Mouse (Mus musculus) heart, postnatal 0 days (tissue): ENCODE data around the gene Fam107b. TPM values are rescaled to one million over a fixed set of nuclear protein-coding genes. Genes with fewer than 3 reads are reported as not detected.

Source experiments
- ATAC-seq: fragments of 200-750 bp; cut with Nextera tagmentation; 2 replicates; pipeline ENCODE4 v1.8.0; 2017; ENCODE audit warnings: low read depth, moderate number of reproducible peaks, moderate library complexity; ENCODE audit not compliant: insufficient read depth
- DNase-seq: peaks from one replicate; pipeline ENCODE4 v3.0.0-alpha.2; 2016; ENCODE audit warnings: low spot score
- H3K27ac ChIP-seq: fragments of 300-500 bp; sonication (generic); 2 replicates; pipeline ENCODE4 v1.5.1; 2014; ENCODE audit warnings: low read depth, mild to moderate bottlenecking
- H3K27me3 ChIP-seq: fragments of 300-500 bp; sonication (generic); 2 replicates; pipeline ENCODE4 v1.6.1; 2014; ENCODE audit warnings: low read length, mixed read lengths; ENCODE audit not compliant: control insufficient read depth, insufficient read depth
- H3K36me3 ChIP-seq: fragments of 300-500 bp; sonication (generic); replicated peaks from 2 replicates; pipeline ENCODE4 v1.6.1; 2014; ENCODE audit warnings: low read length, mixed read lengths; ENCODE audit not compliant: control insufficient read depth, insufficient read depth
- H3K4me1 ChIP-seq: fragments of 300-500 bp; sonication (generic); 2 replicates; pipeline ENCODE4 v1.6.1; 2014; ENCODE audit warnings: antibody characterized with exemption; ENCODE audit not compliant: control insufficient read depth, insufficient read depth
- H3K4me2 ChIP-seq: fragments of 300-500 bp; sonication (generic); 2 replicates; pipeline ENCODE4 v1.6.1; 2014; ENCODE audit warnings: low read depth, mild to moderate bottlenecking, low read length, moderate library complexity
- H3K4me3 ChIP-seq: fragments of 300-500 bp; sonication (generic); 2 replicates; pipeline ENCODE4 v1.5.1; 2014; ENCODE audit warnings: low read depth, low read length
- H3K9ac ChIP-seq: fragments of 300-500 bp; sonication (generic); replicated peaks from 2 replicates; pipeline ENCODE4 v1.6.1; 2014; ENCODE audit warnings: low read depth, low read length, mixed read lengths
- H3K9me3 ChIP-seq: fragments of 300-500 bp; sonication (generic); replicated peaks from 2 replicates; pipeline ENCODE4 v1.6.1; 2016; ENCODE audit warnings: low read length; ENCODE audit not compliant: control insufficient read depth
- CTCF ChIP-seq: IDR thresholded peaks from 2 replicates; pipeline ENCODE4 v1.5.1; 2016; ENCODE audit warnings: antibody characterized with exemption, control low read depth, low read depth
- EP300 ChIP-seq: IDR thresholded peaks from 2 replicates; pipeline ENCODE4 v1.6.1; 2016; ENCODE audit warnings: antibody characterized with exemption, low read depth
- WGBS: fragments of 180-500 bp; shearing (Covaris S2); extraction: QIAGEN DNeasy Blood & Tissue Kit; methylation state at CpG from one replicate; pipeline ENCODE4 v1.1.7; 2014; 5-methylcytosine and 5-hydroxymethylcytosine counted together
- polyA plus RNA-seq: library from polyadenylated mRNA; unstranded; fragments of >200 nt; fragmentation: Nextera tagmentation; extraction: Ambion mirVana; gene quantifications from 2 replicates; pipeline ENCODE4 v1.2.1, GENCODE M21; 2015
- total RNA-seq: library from RNA; depleted of rRNA; stranded (reverse); fragments of >200 nt; gene quantifications from 2 replicates; pipeline ENCODE4 v1.2.3, GENCODE M21; 2014; ENCODE audit warnings: low replicate concordance

The Fam107b gene
- total and polyA plus RNA-seq, 2 experiments from 2014 or later: 9.2 to 18.5 TPM

- 59% methylated on average over 6 of the region's 6 CpGs for WGBS
- DNase-seq (no peak), ATAC-seq (no peak)
- Histone ChIP-seq H3K4me3 (no peak overlapping the region), H3K36me3 (no peaks in the 10 kb centered on the region), H3K9me3 (no peaks in the 10 kb centered on the region), H3K27me3 (no peaks in the 10 kb centered on the region), H3K27ac (no peak overlapping the region), H3K9ac (no peak overlapping the region), H3K4me1 (no peaks in the 10 kb centered on the region), H3K4me2 (no peak overlapping the region)
- TF ChIP-seq EP300 (no peak), CTCF (no peak)
Measured at GRCm38 (mm10) chr2:3683751-3684229, 113.5 kb downstream of the Fam107b start.

DNA sequence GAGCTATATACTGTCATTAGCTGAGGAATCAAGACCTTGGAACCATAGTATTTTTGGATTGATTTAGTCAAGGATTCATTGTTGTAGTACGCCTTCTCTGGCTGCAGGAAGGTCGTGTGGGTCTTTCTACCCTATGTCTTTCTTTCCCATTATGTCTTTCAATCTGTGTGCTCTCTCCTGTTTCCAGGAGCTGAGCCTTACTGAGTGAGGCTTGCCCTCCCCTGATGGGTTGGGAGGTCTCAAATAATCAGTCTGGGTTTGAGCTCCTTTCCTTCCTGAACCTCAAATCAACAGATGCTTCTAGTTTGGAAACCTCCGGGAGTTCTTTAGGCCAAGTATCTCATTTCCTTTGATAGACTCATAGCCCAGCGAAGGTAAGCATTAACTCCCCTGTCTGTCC, 119.9 kb downstream of the Fam107b start:
- WGBS: 64% methylated on average over 4 of the region's 4 CpGs

GRCm38 (mm10) chr2:3692833-3693232, 122.5 kb downstream of the Fam107b start:
- no peak overlapping the region for H3K27ac ChIP-seq
- H3K27me3 ChIP-seq: no peaks in the 10 kb centered on the region
- no peak overlapping the region for H3K9ac ChIP-seq
- 70% methylated on average over 2 of the region's 2 CpGs for WGBS
- no peak overlapping the region for H3K4me2 ChIP-seq
- H3K9me3 ChIP-seq: no peaks in the 10 kb centered on the region
- H3K4me3 ChIP-seq: no peak overlapping the region
- H3K36me3 ChIP-seq: no peaks in the 10 kb centered on the region
- DNase-seq: no peak
- ATAC-seq: no peak
- no peak for TF ChIP-seq CTCF
- TF ChIP-seq EP300: no peak
- H3K4me1 ChIP-seq: no peaks in the 10 kb centered on the region

More for the DNA sequence above, 119.9 kb downstream of the Fam107b start:
- Histone ChIP-seq H3K36me3 (no peaks in the 10 kb centered on the region), H3K9ac (no peak overlapping the region), H3K27me3 (no peaks in the 10 kb centered on the region), H3K9me3 (no peaks in the 10 kb centered on the region), H3K4me3 (no peak overlapping the region), H3K27ac (no peak overlapping the region), H3K4me1 (no peaks in the 10 kb centered on the region), H3K4me2 (no peak overlapping the region)
- DNase-seq (no peak), ATAC-seq (no peak)
- TF ChIP-seq EP300: no peak
- no peak for TF ChIP-seq CTCF

DNA sequence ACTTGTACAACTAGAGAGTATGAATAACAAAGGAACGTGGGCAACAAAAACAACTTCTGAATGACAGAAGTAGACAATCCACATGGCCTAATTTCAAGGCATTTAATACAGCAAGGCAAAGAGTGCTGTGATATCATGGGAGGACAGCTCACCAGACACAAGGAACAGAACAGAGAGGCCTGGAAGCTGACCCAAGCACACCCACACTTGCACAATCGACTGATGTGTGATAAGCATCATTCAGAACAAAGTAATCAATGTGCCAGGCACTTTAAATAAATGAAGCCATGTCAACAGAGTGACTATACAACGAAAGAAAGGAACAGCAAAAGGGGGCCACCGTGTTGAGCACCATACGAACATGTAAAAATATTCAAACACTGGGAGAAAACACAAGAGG, 125.6 kb downstream of the Fam107b start:
- no peaks in the 10 kb centered on the region for H3K36me3 ChIP-seq
- 66% methylated on average over 5 of the region's 5 CpGs for WGBS
- H3K4me2 ChIP-seq: no peak overlapping the region
- ATAC-seq: no peak
- TF ChIP-seq CTCF (no peak), EP300 (no peak)
- H3K27me3 ChIP-seq: no peaks in the 10 kb centered on the region
- H3K9me3 ChIP-seq: no peaks in the 10 kb centered on the region
- no peak for DNase-seq
- no peaks in the 10 kb centered on the region; the same call in 1 of the 2 replicates for H3K4me1 ChIP-seq
- H3K4me3 ChIP-seq: no peak overlapping the region
- no peak overlapping the region for H3K27ac ChIP-seq
- H3K9ac ChIP-seq: no peak overlapping the region

DNA sequence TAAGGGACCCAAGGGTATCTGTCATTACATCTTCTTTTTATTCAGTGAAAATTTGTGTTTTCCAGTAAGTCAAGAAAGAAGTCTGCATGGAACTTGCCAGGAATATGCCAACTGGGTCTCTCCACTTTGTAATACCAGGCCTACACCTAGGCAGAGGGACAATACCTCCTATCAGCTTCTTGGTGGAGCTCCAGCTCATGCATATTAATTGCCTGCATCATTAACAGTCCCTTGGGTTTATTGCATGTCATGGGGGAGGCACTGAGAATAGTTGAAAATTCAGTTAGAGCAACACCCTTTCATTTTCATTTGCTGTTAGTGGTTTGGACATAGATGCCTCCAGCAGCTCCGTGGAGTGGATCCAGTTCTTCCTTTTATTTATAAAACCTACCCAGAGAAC, 130.1 kb downstream of the Fam107b start:
- no peaks in the 10 kb centered on the region for H3K36me3 ChIP-seq
- no peak overlapping the region for H3K9ac ChIP-seq
- H3K27ac ChIP-seq: no peak overlapping the region
- H3K4me2 ChIP-seq: no peak overlapping the region
- no peak for ATAC-seq
- 54% methylated on average over 1 of the region's 1 CpGs for WGBS
- H3K27me3 ChIP-seq: no peaks in the 10 kb centered on the region
- no peak for DNase-seq
- H3K9me3 ChIP-seq: no peaks in the 10 kb centered on the region
- H3K4me3 ChIP-seq: no peak overlapping the region
- H3K4me1 ChIP-seq: no peaks in the 10 kb centered on the region; the same call in 1 of the 2 replicates
- TF ChIP-seq CTCF: no peak

- no peak overlapping the region for H3K9ac ChIP-seq
- TF ChIP-seq EP300 (no peak), CTCF (no peak)
- H3K4me3 ChIP-seq: no peak overlapping the region
- no peak overlapping the region for H3K4me2 ChIP-seq
- H3K27me3 ChIP-seq: no peaks in the 10 kb centered on the region
- H3K9me3 ChIP-seq: no peaks in the 10 kb centered on the region
- ATAC-seq: no peak
- no peak for DNase-seq
- no peaks in the 10 kb centered on the region; the same call in 1 of the 2 replicates for H3K4me1 ChIP-seq
- no peaks in the 10 kb centered on the region for H3K36me3 ChIP-seq
- 69% methylated on average over 7 of the region's 7 CpGs for WGBS
- H3K27ac ChIP-seq: no peak overlapping the region
Measured at GRCm38 (mm10) chr2:3702640-3703190, 132.4 kb downstream of the Fam107b start.
